Mouse (Mus musculus): ENCODE measurements at regions not wholly inside any gene's neighbourhood (a gene's known extent, or its start where the extent isn't known, plus 50 kb on each side); places are given as distances from the start of the nearest gene placed in this dataset.
A peak's percentile ranks its signal among the peaks of the same experiment; 100 is the strongest.

DNA sequence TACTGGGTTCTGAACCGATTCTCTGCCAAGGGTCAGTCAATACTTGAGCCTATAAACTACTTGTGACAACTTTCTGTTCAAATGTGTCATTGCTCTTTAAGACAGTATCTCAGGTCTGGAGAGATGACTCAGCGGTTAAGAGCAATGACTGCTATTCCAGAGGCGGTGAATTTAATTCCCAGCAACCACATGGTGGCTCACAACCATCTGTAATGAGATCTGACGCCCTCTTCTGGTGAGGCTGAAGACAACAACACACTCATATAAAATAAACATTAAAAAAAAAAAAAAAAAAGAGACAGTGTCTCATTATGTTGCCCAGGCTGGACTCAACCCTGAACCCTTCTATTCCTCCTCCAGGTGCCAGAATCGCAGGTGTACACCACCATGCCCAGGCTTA is 159.0 kb upstream of the Ubl3 start:
- in situ Hi-C loops (cut with MboI; ENCODE audit: low pct_ligation_motif_present, low pct_unique_long_range_greater_than_20kb, low sequenced_read_pairs) (no loop called here), dilution Hi-C loops (cut with MboI; ENCODE audit: extremely low pct_ligation_motif_present, extremely low pct_unique_long_range_greater_than_20kb, low sequenced_read_pairs) (no loop called here)
- DNase-seq (ENCODE audit: extremely low read depth): no peak
- H3K36me3 ChIP-seq (replicated peaks in 1 of 2; ENCODE audit: control insufficient read depth in 1 of 2, insufficient read depth in 1 of 2, low read length in 1 of 2): no peaks in the 10 kb centered on the region
- H3K4me1 ChIP-seq (ENCODE audit: control insufficient read depth in 1 of 2, insufficient read depth in 2 of 2): peaks cover 6 to 30% of the 10 kb centered on the region in 2 experiments
- H3K9ac ChIP-seq (ENCODE audit: insufficient read depth, low read depth): no peak overlapping the region
- no peaks in the 10 kb centered on the region for H3K27me3 ChIP-seq (replicated peaks)
- no peaks in the 10 kb centered on the region for H3K79me2 ChIP-seq (replicated peaks; ENCODE audit: control insufficient read depth, extremely low read depth, insufficient read depth, poor library complexity, severe bottlenecking)
- no peak overlapping the region for H3K4me2 ChIP-seq (ENCODE audit: insufficient read depth, low read depth, poor library complexity, severe bottlenecking)
- no peaks in the 10 kb centered on the region for H3K9me3 ChIP-seq (replicated peaks; ENCODE audit: low read length)
- H3K4me3 ChIP-seq (replicated peaks in 1 of 3; ENCODE audit: low read depth in 2 of 3, low read length in 2 of 3, poor library complexity in 1 of 3): no peak overlapping the region
- no peak overlapping the region for H3K27ac ChIP-seq (ENCODE audit: insufficient read depth, low read depth)
- no peak for TF ChIP-seq JUND (conservative IDR thresholded peaks at IDR 0.05; ENCODE audit: low read depth, low read length)
- TF ChIP-seq SMC3 (IDR thresholded peaks at IDR 0.05; ENCODE audit: low read depth, low read length): no peak
- no peak for TF ChIP-seq NRF1 (IDR thresholded peaks at IDR 0.05; ENCODE audit: low read depth, low read length)
- peak in 1 of 2 experiments; percentile 20; a peak in 1 of 4 replicates for TF ChIP-seq CTCF (conservative IDR thresholded peaks at IDR 0.05 in 1 of 2, IDR thresholded peaks at IDR 0.05 in 1 of 2; ENCODE audit: low read depth in 2 of 2, low read length in 2 of 2)
- TF ChIP-seq NELFE (IDR thresholded peaks at IDR 0.05; ENCODE audit: low read depth, low read length): no peak
- no peak for TF ChIP-seq USF2 (conservative IDR thresholded peaks at IDR 0.05; ENCODE audit: low read depth, low read length)
- TF ChIP-seq EP300 (IDR thresholded peaks at IDR 0.05; ENCODE audit: low read length): no peak
- TF ChIP-seq E2F4 (IDR thresholded peaks at IDR 0.05; ENCODE audit: insufficient replicate concordance, low read depth, low read length): no peak
- TF ChIP-seq ZNF384 (IDR thresholded peaks at IDR 0.05; ENCODE audit: low read depth, low read length): peak; percentile 35; the same call in 1 of the 2 replicates
- no peak for TF ChIP-seq BHLHE40 (IDR thresholded peaks at IDR 0.05; ENCODE audit: low read depth, low read length)
- TF ChIP-seq MYC (IDR thresholded peaks at IDR 0.05; ENCODE audit: low read depth, low read length): no peak
- no peak for TF ChIP-seq GABPA (IDR thresholded peaks at IDR 0.05; ENCODE audit: insufficient replicate concordance, low read depth, low read length)
- TF ChIP-seq RCOR1 (conservative IDR thresholded peaks at IDR 0.05; ENCODE audit: low read depth, low read length): no peak
- no peak for TF ChIP-seq SIN3A (IDR thresholded peaks at IDR 0.05; ENCODE audit: low read length)
- no peak for TF ChIP-seq TCF12 (IDR thresholded peaks at IDR 0.05; ENCODE audit: low read depth, low read length)
- no peak for TF ChIP-seq IRF4 (IDR thresholded peaks at IDR 0.05; ENCODE audit: low read depth, low read length)

DNA sequence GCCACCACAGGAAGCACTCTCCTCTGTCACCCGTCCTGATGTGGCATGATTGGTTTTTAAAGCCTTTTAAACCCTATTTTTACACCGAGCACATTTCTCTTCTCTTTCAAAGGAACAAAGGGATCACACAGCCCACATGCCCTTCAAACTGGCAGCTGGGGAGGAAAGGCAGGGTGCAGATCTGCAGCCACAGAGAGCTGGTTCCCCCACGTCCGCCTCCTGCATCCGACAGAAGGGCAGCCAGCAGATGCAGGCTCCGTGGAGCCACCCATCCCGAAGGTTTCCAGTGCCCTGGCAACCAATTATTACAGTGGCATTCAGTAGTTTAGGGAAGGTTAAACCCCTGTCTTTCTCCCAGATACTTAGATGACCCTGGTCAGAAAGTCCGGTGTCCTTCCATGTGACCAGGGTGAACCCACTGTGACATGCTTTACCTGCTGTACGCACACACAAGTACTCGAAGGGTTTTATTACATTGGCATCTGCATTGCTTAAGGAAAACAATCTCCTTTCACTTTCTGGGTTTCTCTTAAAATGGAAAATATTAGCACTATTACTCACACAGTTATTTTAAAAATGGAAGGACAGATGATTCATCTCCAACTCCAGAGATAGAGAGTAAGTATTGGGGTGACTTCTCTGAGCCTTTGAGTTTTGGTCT is 156.7 kb upstream of the Ubl3 start:
- peaks cover 6 to 24% of the 10 kb centered on the region in 2 experiments for H3K4me1 ChIP-seq (ENCODE audit: control insufficient read depth in 1 of 2, insufficient read depth in 2 of 2)
- H3K9me3 ChIP-seq (replicated peaks; ENCODE audit: low read length): no peaks in the 10 kb centered on the region
- no peak overlapping the region for H3K9ac ChIP-seq (ENCODE audit: insufficient read depth, low read depth)
- H3K4me2 ChIP-seq (ENCODE audit: insufficient read depth, low read depth, poor library complexity, severe bottlenecking): no peak overlapping the region
- TF ChIP-seq SMC3 (IDR thresholded peaks at IDR 0.05; ENCODE audit: low read depth, low read length) (no peak), RAD21 (IDR thresholded peaks at IDR 0.05; ENCODE audit: low read depth, low read length) (no peak), TBP (conservative IDR thresholded peaks at IDR 0.05; ENCODE audit: low read depth, low read length) (no peak)
- no peak for DNase-seq (ENCODE audit: extremely low read depth)
- in situ Hi-C loops (cut with MboI; ENCODE audit: low pct_ligation_motif_present, low pct_unique_long_range_greater_than_20kb, low sequenced_read_pairs): no loop called here
- no peak overlapping the region for H3K27ac ChIP-seq (ENCODE audit: insufficient read depth, low read depth)
- no peaks in the 10 kb centered on the region for H3K79me2 ChIP-seq (replicated peaks; ENCODE audit: control insufficient read depth, extremely low read depth, insufficient read depth, poor library complexity, severe bottlenecking)
- H3K27me3 ChIP-seq (replicated peaks): no peaks in the 10 kb centered on the region
- H3K36me3 ChIP-seq (replicated peaks in 1 of 2; ENCODE audit: control insufficient read depth in 1 of 2, insufficient read depth in 1 of 2, low read length in 1 of 2): no peaks in the 10 kb centered on the region
- dilution Hi-C loops (cut with MboI; ENCODE audit: extremely low pct_ligation_motif_present, extremely low pct_unique_long_range_greater_than_20kb, low sequenced_read_pairs): no loop called here
- no peak overlapping the region for H3K4me3 ChIP-seq (replicated peaks in 1 of 3; ENCODE audit: low read depth in 2 of 3, low read length in 2 of 3, poor library complexity in 1 of 3)

Data from CH12.LX (cell line).